Mouse (Mus musculus) v-Abl transformed pro-B cells (cell line): ENCODE data around the gene Cavin1.

ENCODE experiments used
- in situ Hi-C, 2 experiments: fragments of 400-800 bp; cut with MboI; formaldehyde crosslinking; loops; one replicate each; pipeline ENCODE4 v1.15.1; 2025; ENCODE audit not compliant: unreplicated experiment in 2 of 2

The Cavin1 gene

GRCm38 (mm10) chr11:100920887-100921624 lies 49.6 kb downstream of the Cavin1 start:
- in situ Hi-C loops, result no loop called here

GRCm38 (mm10) chr11:100918007-100918406 lies 52.7 kb downstream of the Cavin1 start:
- in situ Hi-C loops, result no loop called here

GRCm38 (mm10) chr11:100916432-100916971 lies 54.2 kb downstream of the Cavin1 start:
- in situ Hi-C loops, result no loop called here

- in situ Hi-C loops, result no loop called here
Observed at GRCm38 (mm10) chr11:100915063-100915462, 55.6 kb downstream of the Cavin1 start.

GRCm38 (mm10) chr11:100914415-100914814 lies 56.3 kb downstream of the Cavin1 start:
- in situ Hi-C loops, result no loop called here

GRCm38 (mm10) chr11:100912401-100913155 lies 58.1 kb downstream of the Cavin1 start:
- in situ Hi-C loops, result no loop called here

- in situ Hi-C loops, result no loop called here
Observed at GRCm38 (mm10) chr11:100908567-100908966, 62.1 kb downstream of the Cavin1 start.

GRCm38 (mm10) chr11:100908112-100908511 lies 62.6 kb downstream of the Cavin1 start:
- in situ Hi-C loops, result no loop called here

GRCm38 (mm10) chr11:100906885-100907284 lies 63.8 kb downstream of the Cavin1 start:
- in situ Hi-C loops, result no loop called here
